Mouse (Mus musculus): Measurements from ENCODE around the gene Slc25a17. TPM values are rescaled to one million over a fixed set of nuclear protein-coding genes. Genes with fewer than 3 reads are reported as not detected.

Gene Slc25a17
- total and polyA plus RNA-seq, 3 experiments = 2.2 to 58.2 (median 50.9) TPM

DNA sequence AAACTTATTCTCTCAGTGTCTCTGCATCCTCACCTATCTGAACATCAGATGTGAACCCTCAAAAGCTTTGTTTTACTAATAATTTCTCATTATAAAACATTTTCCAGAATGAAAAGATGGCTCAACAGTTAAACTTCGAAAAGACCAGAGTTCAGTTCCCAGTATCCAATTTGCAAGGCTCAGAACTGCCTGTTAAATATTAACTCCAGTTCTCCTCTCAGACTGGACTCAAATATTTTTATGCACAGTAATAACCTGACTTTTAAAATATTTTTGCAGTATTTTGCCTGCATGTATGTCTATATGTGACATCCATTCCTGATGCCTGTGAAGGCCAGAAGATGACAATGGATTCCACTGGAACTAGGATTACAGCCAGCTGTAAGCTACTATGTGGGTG, 8.0 kb upstream of the Slc25a17 start:
- TF ChIP-seq TAL1 (conservative IDR thresholded peaks at IDR 0.05; ENCODE audit: low read depth, low read length) (no peak), POLR2AphosphoS5 (IDR thresholded peaks at IDR 0.05; ENCODE audit: insufficient replicate concordance, low read depth, low read length) (no peak), GATA1 (IDR thresholded peaks at IDR 0.05; ENCODE audit: borderline replicate concordance, low read length) (no peak), GATA2 (IDR thresholded peaks at IDR 0.05; ENCODE audit: borderline replicate concordance, low read depth, low read length) (no peak)
- Histone ChIP-seq H3K4me3 (ENCODE audit: low read depth, low read length) (no peak overlapping the region), H3K9me3 (replicated peaks) (no peaks in the 10 kb centered on the region), H3K36me3 (replicated peaks) (peaks cover 94% of the 10 kb centered on the region), H3K27me3 (ENCODE audit: insufficient read depth, low read length) (no peaks in the 10 kb centered on the region), H3K4me1 (ENCODE audit: insufficient read depth, low read depth, low read length) (no peaks in the 10 kb centered on the region; the same call in 1 of the 2 replicates)
- no peak for ATAC-seq (ENCODE audit: extremely low read depth, insufficient number of reproducible peaks, low FRiP score, poor library complexity, severe bottlenecking)
- DNase-seq (ENCODE audit: low spot score) = no peak

DNA sequence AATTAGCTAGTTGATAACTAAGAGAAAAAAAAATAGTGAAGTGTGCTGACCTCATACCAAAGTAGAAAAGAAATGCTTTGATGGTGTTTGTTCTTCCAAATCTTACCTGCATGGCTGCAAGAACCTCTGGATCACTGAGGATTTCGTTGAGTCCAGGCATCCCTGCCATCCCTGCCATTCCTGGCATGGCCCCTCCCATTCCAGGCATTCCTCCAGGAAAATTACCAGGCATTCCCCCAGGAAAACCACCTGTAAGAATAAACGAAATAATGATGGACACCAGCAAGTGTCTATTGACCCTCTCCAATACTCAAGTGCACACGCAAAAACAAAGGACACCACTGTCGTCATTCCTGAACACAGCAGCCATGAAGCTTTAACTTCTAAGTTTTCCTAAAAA, 5.6 kb upstream of the Slc25a17 start:
- TF ChIP-seq TAL1 (conservative IDR thresholded peaks at IDR 0.05; ENCODE audit: low read depth, low read length) = no peak
- TF ChIP-seq POLR2AphosphoS5 (IDR thresholded peaks at IDR 0.05; ENCODE audit: insufficient replicate concordance, low read depth, low read length) = no peak
- no peak for TF ChIP-seq GATA2 (IDR thresholded peaks at IDR 0.05; ENCODE audit: borderline replicate concordance, low read depth, low read length)
- TF ChIP-seq CTCF (IDR thresholded peaks at IDR 0.05; ENCODE audit: low read depth, low read length) = no peak
- TF ChIP-seq GATA1 (IDR thresholded peaks at IDR 0.05; ENCODE audit: borderline replicate concordance, low read length) = no peak
- Histone ChIP-seq H3K4me3 (ENCODE audit: low read depth, low read length) (no peak overlapping the region), H3K4me1 (ENCODE audit: insufficient read depth, low read depth, low read length) (peaks cover 16% of the 10 kb centered on the region), H3K27me3 (ENCODE audit: insufficient read depth, low read length) (no peaks in the 10 kb centered on the region), H3K9me3 (replicated peaks) (no peaks in the 10 kb centered on the region), H3K36me3 (replicated peaks) (peaks cover 86% of the 10 kb centered on the region)
- ATAC-seq (ENCODE audit: extremely low read depth, insufficient number of reproducible peaks, low FRiP score, poor library complexity, severe bottlenecking) (no peak), DNase-seq (ENCODE audit: low spot score) (no peak)

DNA sequence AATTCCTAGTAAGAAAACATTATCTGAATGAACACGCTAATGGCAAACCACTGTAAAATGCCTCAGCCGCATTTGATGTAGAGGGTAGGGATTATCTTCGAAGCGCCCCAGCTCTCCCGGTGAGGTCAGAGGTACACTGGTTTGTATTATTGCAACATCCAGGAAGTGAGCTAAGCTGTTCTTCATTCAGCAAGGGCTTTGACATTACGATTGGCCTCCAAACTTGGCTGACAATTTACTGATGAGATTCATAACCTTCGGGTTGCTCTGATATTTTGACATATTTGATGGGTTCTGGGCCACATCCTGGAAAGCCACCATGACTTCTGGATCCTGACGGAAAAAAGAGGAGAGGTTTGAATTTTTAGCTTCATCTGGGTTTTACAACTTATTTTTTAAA, 4.6 kb upstream of the Slc25a17 start:
- peaks cover 26% of the 10 kb centered on the region for H3K4me1 ChIP-seq (ENCODE audit: insufficient read depth, low read depth, low read length)
- H3K9me3 ChIP-seq (replicated peaks) = no peaks in the 10 kb centered on the region
- ATAC-seq (ENCODE audit: extremely low read depth, insufficient number of reproducible peaks, low FRiP score, poor library complexity, severe bottlenecking) = no peak
- TF ChIP-seq POLR2AphosphoS5 (IDR thresholded peaks at IDR 0.05; ENCODE audit: insufficient replicate concordance, low read depth, low read length) (no peak), GATA2 (IDR thresholded peaks at IDR 0.05; ENCODE audit: borderline replicate concordance, low read depth, low read length) (no peak), CTCF (IDR thresholded peaks at IDR 0.05; ENCODE audit: low read depth, low read length) (no peak), TAL1 (conservative IDR thresholded peaks at IDR 0.05; ENCODE audit: low read depth, low read length) (no peak), GATA1 (IDR thresholded peaks at IDR 0.05; ENCODE audit: borderline replicate concordance, low read length) (no peak)
- no peaks in the 10 kb centered on the region for H3K27me3 ChIP-seq (ENCODE audit: insufficient read depth, low read length)
- DNase-seq (ENCODE audit: low spot score) = no peak
- H3K4me3 ChIP-seq (ENCODE audit: low read depth, low read length) = no peak overlapping the region
- H3K36me3 ChIP-seq (replicated peaks) = peaks cover 76% of the 10 kb centered on the region

DNA sequence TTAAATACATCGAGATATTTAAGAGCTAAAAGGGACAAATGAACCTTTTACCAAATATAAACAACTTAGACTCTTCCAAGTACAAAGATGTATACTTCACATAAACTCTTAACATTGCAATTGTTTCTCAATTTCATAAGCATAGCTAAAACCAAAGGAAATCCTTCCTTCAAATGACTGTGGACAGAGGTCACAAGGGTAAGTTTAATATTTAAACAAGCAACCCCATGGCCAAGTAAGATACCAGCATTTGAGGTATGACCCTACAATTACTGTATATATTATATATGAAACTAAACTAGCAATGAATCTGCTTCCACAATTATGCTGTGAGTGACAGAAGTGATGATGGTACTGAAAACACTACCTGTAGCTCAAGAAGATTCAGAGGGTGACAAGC, 3.7 kb upstream of the Slc25a17 start:
- Histone ChIP-seq H3K4me1 (ENCODE audit: insufficient read depth, low read depth, low read length) (peaks cover 35% of the 10 kb centered on the region), H3K4me3 (ENCODE audit: low read depth, low read length) (no peak overlapping the region), H3K36me3 (replicated peaks) (peaks cover 68% of the 10 kb centered on the region), H3K9me3 (replicated peaks) (no peaks in the 10 kb centered on the region), H3K27me3 (ENCODE audit: insufficient read depth, low read length) (no peaks in the 10 kb centered on the region)
- ATAC-seq (ENCODE audit: extremely low read depth, insufficient number of reproducible peaks, low FRiP score, poor library complexity, severe bottlenecking) (no peak), DNase-seq (ENCODE audit: low spot score) (no peak)
- TF ChIP-seq TAL1 (conservative IDR thresholded peaks at IDR 0.05; ENCODE audit: low read depth, low read length) (no peak), GATA2 (IDR thresholded peaks at IDR 0.05; ENCODE audit: borderline replicate concordance, low read depth, low read length) (no peak), GATA1 (IDR thresholded peaks at IDR 0.05; ENCODE audit: borderline replicate concordance, low read length) (no peak), CTCF (IDR thresholded peaks at IDR 0.05; ENCODE audit: low read depth, low read length) (no peak), POLR2AphosphoS5 (IDR thresholded peaks at IDR 0.05; ENCODE audit: insufficient replicate concordance, low read depth, low read length) (no peak)

DNA sequence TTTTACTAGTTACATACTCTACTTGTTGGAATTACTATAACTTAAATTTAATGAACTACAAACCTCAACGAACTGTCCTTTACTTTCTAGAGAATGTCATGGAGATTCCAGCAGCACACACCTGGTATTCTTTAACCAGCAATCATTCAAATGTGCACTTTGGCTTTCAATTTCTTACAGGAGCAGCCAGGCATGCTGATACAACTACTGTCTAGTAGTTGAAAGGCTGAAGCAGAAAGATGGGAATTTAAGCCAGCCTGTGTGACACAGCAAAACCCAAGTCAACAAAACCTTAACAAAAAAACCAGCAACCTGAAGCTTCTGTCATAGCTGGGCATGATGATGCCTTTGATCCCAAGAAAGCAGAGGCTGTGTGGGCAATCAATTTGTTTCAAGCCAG, 1.9 kb upstream of the Slc25a17 start:
- Histone ChIP-seq H3K4me3 (ENCODE audit: low read depth, low read length) (no peak overlapping the region), H3K4me1 (ENCODE audit: insufficient read depth, low read depth, low read length) (peaks cover 47% of the 10 kb centered on the region), H3K9me3 (replicated peaks) (no peaks in the 10 kb centered on the region), H3K36me3 (replicated peaks) (peaks cover 65% of the 10 kb centered on the region), H3K27me3 (ENCODE audit: insufficient read depth, low read length) (no peaks in the 10 kb centered on the region)
- DNase-seq (ENCODE audit: low spot score) (no peak), ATAC-seq (ENCODE audit: extremely low read depth, insufficient number of reproducible peaks, low FRiP score, poor library complexity, severe bottlenecking) (no peak)
- TF ChIP-seq GATA1 (IDR thresholded peaks at IDR 0.05; ENCODE audit: borderline replicate concordance, low read length) (no peak), POLR2AphosphoS5 (IDR thresholded peaks at IDR 0.05; ENCODE audit: insufficient replicate concordance, low read depth, low read length) (no peak), GATA2 (IDR thresholded peaks at IDR 0.05; ENCODE audit: borderline replicate concordance, low read depth, low read length) (no peak), CTCF (IDR thresholded peaks at IDR 0.05; ENCODE audit: low read depth, low read length) (no peak), TAL1 (conservative IDR thresholded peaks at IDR 0.05; ENCODE audit: low read depth, low read length) (no peak)

DNA sequence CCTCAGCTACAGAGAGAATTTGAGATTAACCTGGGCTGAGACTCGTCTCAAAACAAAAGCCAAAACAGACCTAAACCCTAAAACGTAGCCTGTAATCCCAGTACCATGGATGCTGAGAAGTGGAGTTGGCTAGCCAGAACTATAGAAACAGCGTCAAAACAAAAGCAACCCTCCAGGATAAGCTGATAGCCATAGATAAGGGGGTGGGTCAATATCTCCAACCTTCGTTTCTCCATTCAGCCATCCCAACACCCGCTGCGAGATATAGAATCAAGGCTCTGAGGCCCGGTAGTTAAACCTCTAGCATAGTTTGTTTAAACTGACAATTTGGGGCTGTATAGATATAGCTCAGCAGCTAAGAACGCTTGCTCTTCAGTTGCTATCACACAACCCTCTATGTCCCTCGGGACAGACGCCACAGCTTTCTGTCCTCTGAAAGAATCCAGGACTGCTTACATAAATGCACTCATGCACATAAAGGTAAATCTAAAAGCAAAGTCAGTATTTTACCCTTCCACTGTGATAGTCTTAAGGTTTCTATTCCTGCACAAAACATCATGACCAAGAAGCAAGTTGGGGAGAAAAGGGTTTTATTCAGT, 904 bp upstream of the Slc25a17 start:
- Histone ChIP-seq H3K4me1 (ENCODE audit: insufficient read depth, low read depth, low read length) (peaks cover 47% of the 10 kb centered on the region), H3K27me3 (ENCODE audit: insufficient read depth, low read length) (no peaks in the 10 kb centered on the region), H3K9me3 (replicated peaks) (no peaks in the 10 kb centered on the region), H3K36me3 (replicated peaks) (peaks cover 62% of the 10 kb centered on the region), H3K4me3 (ENCODE audit: low read depth, low read length) (no peak overlapping the region; the same call in 1 of the 2 replicates)
- DNase-seq (ENCODE audit: low spot score) (no peak), ATAC-seq (ENCODE audit: extremely low read depth, insufficient number of reproducible peaks, low FRiP score, poor library complexity, severe bottlenecking) (no peak)
- no peak for TF ChIP-seq GATA1 (IDR thresholded peaks at IDR 0.05; ENCODE audit: borderline replicate concordance, low read length)
- no peak for TF ChIP-seq CTCF (IDR thresholded peaks at IDR 0.05; ENCODE audit: low read depth, low read length)
- TF ChIP-seq TAL1 (conservative IDR thresholded peaks at IDR 0.05; ENCODE audit: low read depth, low read length) = no peak
- TF ChIP-seq GATA2 (IDR thresholded peaks at IDR 0.05; ENCODE audit: borderline replicate concordance, low read depth, low read length) = no peak
- TF ChIP-seq POLR2AphosphoS5 (IDR thresholded peaks at IDR 0.05; ENCODE audit: insufficient replicate concordance, low read depth, low read length) = no peak

All from G1E (cell line).